16 mouse cellular contexts compared by ENCODE assay signal in genomic region chr6:62162596-62162995, GRCm38 (mm10).
DNase-seq lines count a peak whose midpoint lies in the region; ATAC-seq lines count a peak whose summit lies in the region.
"Had no signal": no experiment of that assay in that cellular context is flagged by ENCODE, and none has a peak within 500 bp of the region (broad histone marks: within the 10 kb centered on the region; RNA-seq: fewer than 3 reads in every experiment).

No protein-coding gene starts in this region.

- no peak overlapping the region for H3K9ac ChIP-seq in forebrain, embryonic 13.5 days
- no peak overlapping the region for H3K9ac ChIP-seq in intestine, embryonic 15.5 days
- H3K9ac ChIP-seq: heart, embryonic 12.5 days; lung, embryonic 15.5 days had no signal

- H3K36me3 ChIP-seq in forebrain, embryonic 13.5 days (ENCODE audit: poor library complexity, severe bottlenecking) = no peaks in the 10 kb centered on the region
- no peaks in the 10 kb centered on the region for H3K36me3 ChIP-seq in forebrain, embryonic 10.5 days (replicated peaks)
- H3K36me3 ChIP-seq in intestine, embryonic 15.5 days = no peaks in the 10 kb centered on the region
- H3K36me3 ChIP-seq: heart, embryonic 12.5 days; lung, embryonic 15.5 days had no signal

- peak; percentile 86; the same call in 1 of the 2 replicates for ATAC-seq in forebrain, embryonic 13.5 days
- ATAC-seq in intestine, embryonic 15.5 days = no peak
- ATAC-seq: Patski had no signal

- no peak overlapping the region for H3K27ac ChIP-seq in forebrain, embryonic 13.5 days
- no peak overlapping the region for H3K27ac ChIP-seq in forebrain, embryonic 10.5 days
- H3K27ac ChIP-seq in intestine, embryonic 15.5 days = no peak overlapping the region
- H3K27ac ChIP-seq: lung, embryonic 15.5 days had no signal

- H3K27me3 ChIP-seq in forebrain, embryonic 13.5 days = no peaks in the 10 kb centered on the region
- H3K27me3 ChIP-seq in forebrain, embryonic 10.5 days (ENCODE audit: poor library complexity, severe bottlenecking) = no peaks in the 10 kb centered on the region
- no peaks in the 10 kb centered on the region for H3K27me3 ChIP-seq in intestine, embryonic 15.5 days (replicated peaks)
- H3K27me3 ChIP-seq: heart, embryonic 12.5 days; lung, embryonic 15.5 days; Patski had no signal

- no peaks in the 10 kb centered on the region for H3K9me3 ChIP-seq in forebrain, embryonic 13.5 days (replicated peaks)
- H3K9me3 ChIP-seq in forebrain, embryonic 10.5 days = no peaks in the 10 kb centered on the region
- H3K9me3 ChIP-seq in intestine, embryonic 15.5 days = no peaks in the 10 kb centered on the region
- H3K9me3 ChIP-seq: heart, embryonic 12.5 days; lung, embryonic 15.5 days had no signal

- no peak overlapping the region for H3K4me3 ChIP-seq in forebrain, embryonic 13.5 days
- H3K4me3 ChIP-seq in forebrain, embryonic 10.5 days = no peak overlapping the region
- no peak overlapping the region for H3K4me3 ChIP-seq in intestine, embryonic 15.5 days (replicated peaks)
- H3K4me3 ChIP-seq: heart, embryonic 12.5 days; lung, embryonic 15.5 days had no signal

- 65% methylated on average over 6 of the region's 6 CpGs for WGBS in forebrain, embryonic 13.5 days
- WGBS in forebrain, embryonic 10.5 days = 84% methylated on average over 6 of the region's 6 CpGs
- WGBS in intestine, embryonic 15.5 days = 67% methylated on average over 6 of the region's 6 CpGs

- H3K4me2 ChIP-seq in forebrain, embryonic 13.5 days = no peak overlapping the region
- no peak overlapping the region for H3K4me2 ChIP-seq in intestine, embryonic 15.5 days (replicated peaks)
- H3K4me2 ChIP-seq: heart, embryonic 12.5 days; lung, embryonic 15.5 days had no signal

- no peaks in the 10 kb centered on the region for H3K4me1 ChIP-seq in forebrain, embryonic 13.5 days
- no peaks in the 10 kb centered on the region for H3K4me1 ChIP-seq in forebrain, embryonic 10.5 days
- no peaks in the 10 kb centered on the region for H3K4me1 ChIP-seq in intestine, embryonic 15.5 days (replicated peaks)
- H3K4me1 ChIP-seq: heart, embryonic 12.5 days; lung, embryonic 15.5 days had no signal

- no peak for DNase-seq in forebrain, embryonic 10.5 days (ENCODE audit: extremely low spot score, low spot score)
- peak; percentile 13 to 15 for DNase-seq in layer of hippocampus, adult 8-10 months (ENCODE audit: low spot score in 2 of 2)
- DNase-seq in layer of hippocampus, adult 11-12 months (ENCODE audit: low spot score) = no peak
- DNase-seq in brain, adult 2 months (ENCODE audit: low read depth, low spot score) = peak; percentile 79
- DNase-seq in cerebellum, postnatal 10 days = peak; percentile 49 to 57
- no peak for DNase-seq in adrenal gland, postnatal 10 days
- DNase-seq: embryo, embryonic 11 days; gastrocnemius, postnatal 36 days; heart, postnatal 4 days; kidney, adult 2 months; kidney, postnatal 4 days had no signal

Comparison
In these comparisons a context has a peak if more than half of its experiments do, and no peak if none do; other contexts are left out.
1. DNase-seq: peak in layer of hippocampus, adult 8-10 months (2 of 2), brain, adult 2 months (single experiment) and cerebellum, postnatal 10 days (2 of 2); none in forebrain, embryonic 10.5 days (single experiment), layer of hippocampus, adult 11-12 months (single experiment) and adrenal gland, postnatal 10 days (single experiment).